Mouse (Mus musculus) c-Kit-negative CD71-positive TER-119-positive erythroid progenitor cells, embryonic 14.5 days (primary cell): ENCODE data around the gene Casc3.

Source experiments
- DNase-seq: peaks from one replicate; pipeline ENCODE4 v3.0.0-alpha.2; 2013; ENCODE audit warnings: low read depth, low spot score

Gene Casc3

DNA sequence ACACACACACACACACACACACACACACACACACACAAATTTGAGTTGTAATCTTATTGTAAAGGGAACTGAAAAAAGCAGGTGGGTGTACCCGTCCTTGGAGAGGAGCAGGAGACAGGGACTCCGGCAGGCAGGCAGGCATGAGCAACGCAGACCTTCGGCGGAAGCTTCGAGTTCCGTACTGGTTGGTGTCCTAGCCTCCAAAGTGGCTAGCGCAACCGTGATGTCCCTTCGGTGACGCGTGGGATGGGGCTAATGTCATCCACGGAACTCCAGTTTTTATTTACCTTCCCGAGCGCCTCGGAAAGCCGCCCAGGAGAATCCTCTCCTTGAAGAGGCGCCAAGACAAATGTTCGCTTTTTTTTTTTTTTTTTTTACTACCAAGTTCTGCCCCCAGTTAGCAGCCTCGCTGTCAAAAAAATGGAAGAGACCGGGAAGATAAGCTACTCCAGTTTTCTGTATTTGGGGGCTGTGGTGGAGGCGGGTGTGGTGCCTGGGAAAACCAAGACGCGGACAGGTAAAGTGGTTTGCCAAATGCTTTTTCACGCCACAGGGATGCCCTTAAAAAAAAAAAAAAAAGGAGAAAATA, 15.4 kb upstream of the Casc3 start:
- DNase-seq: no peak

DNA sequence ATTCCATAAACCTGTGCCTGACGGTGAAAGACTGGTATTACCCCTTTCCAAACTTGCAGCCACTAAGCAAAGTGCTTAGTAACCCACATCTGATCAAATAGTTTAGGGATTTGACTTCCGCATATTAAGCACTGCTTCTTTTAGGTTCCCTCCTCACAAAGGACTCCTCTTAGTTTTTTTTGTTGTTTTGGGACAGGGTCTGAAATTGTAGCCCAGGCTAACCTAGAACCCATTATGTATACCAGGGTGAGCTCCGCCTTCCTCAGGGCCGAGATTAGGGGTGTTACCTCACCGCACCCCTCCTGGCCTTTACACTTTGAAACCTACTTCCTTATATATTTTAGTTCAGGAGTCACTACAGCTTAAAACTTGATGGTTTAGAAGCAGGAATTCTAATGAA, 14.9 kb upstream of the Casc3 start:
- DNase-seq: no peak

DNA sequence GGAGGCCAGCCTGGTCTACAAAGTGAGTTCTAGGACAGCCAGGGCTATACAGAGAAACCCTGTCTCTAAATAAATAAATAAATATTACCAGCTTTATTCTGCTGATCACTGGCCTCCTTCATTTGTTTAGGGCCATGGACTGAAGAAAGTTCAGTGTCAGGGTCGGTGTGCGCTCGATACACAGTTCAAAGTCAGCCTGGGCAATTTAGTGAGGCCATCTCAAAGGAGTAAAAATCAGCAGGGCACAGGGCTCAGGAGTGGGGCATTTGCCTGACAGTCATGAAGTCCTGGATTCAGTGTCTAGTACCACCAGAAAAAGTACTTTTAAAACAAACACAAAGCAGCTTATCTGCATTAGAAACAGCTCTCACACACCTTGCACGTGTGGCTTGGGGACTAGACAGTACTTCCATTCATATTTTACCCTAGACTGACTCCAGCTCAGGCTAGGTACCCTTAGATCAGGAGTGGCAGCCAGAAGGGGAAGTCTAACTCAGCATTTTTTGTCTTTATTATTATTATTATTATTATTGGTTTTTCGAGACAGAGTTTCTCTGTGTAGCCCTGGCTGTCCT, 14.0 kb upstream of the Casc3 start:
- DNase-seq: no peak

DNA sequence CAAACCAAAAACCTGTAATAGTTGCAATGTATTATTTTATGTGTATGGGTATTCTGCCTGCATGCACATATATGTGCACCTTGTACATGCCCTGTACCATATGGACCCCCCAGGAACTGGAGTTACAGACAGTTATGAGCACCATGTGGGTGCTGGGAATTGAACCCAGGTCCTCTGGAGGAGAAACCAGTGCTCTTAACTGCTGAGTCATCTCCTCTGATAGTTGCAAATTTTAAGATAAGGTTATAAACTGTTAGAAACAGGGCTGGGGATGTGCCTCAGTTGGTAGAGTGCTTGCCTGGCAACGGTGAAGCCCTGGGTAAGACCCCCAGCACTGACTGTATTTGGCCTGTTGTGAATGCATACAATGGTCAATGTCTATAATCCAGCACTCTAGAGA, 13.3 kb upstream of the Casc3 start:
- no peak for DNase-seq

DNA sequence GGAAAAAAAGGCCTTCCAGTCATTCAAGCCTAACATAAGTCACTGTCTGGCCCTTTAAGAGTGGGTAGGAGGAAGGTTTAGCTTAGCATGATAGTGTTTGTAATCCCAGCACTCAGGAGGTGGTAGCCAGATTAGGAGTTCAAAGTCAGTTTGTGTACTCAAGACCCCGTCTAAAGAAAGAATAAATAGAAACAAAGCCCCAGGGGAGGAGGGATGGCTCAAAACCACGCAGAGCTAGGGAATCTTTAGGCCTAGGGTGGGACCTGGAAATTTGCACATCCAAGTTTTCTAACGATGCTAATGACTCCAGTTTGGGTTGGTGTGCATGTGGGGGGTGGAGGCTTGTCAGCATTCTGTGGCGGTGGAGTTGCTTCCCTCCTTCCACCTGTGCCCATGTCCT, 12.6 kb upstream of the Casc3 start:
- no peak for DNase-seq

DNA sequence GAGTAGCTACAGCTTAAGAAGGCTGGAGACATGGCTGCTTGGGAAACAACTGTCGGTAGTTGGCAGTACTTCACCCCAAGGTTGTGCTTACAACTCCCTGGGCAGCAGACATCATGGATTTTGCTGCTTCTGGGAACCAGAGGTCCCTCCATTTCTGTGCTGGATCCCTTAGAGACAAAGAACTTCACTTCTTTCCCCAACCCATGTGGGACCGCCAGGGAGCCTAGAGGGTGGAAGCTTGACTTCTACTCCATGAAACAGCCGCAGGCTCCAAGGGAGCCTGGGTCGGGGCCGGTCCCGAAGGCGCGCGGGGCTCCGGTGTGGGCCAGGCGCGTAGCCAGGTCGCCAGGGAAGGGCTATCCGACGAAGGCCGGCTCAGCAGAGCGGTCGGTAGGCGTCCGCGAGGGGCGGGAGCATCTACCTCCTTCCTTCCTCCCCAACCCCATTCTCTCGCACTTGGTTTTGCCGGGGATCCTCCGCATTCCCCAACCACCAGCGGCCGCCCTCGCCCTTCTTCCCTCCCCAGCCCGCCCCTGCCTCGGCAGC, 10.2 kb upstream of the Casc3 start:
- DNase-seq: peak; percentile 41

DNA sequence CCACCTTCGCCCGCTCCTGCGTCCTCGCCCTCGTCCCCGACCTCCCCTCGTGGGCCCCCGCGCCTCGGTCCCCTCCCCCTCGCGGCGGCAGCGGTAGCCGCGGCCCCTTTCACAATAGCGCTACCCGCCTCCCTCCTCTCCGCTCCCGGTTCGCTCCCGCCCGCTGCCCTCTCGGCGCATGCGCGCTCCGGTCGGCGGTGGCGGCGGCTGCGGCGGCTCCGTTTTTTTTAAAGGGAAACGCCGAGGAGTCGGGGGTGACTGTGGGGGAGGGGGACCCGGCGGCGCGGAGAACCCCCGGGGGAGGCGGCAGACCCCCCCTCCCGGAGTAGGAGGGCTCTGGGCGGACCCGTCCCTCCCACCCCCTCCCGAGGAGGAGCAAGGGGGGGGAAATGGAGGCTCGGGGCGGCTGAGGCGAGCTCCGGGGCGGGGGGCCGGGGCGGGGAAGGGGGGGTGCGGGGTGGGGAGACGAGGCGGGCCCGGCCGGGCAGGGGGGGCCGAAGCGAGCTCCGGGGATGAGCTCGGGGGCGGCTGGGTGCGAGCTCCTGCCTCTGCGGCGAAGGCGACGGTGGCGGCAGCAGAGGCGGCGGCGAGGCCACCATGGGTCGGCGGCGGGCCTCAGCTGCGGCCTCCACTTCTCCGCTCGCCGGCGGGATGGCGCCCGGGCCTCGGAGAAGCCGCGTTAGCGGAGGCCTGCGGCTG, 9.5 kb upstream of the Casc3 start, which contains the start of gene Msl1:
Msl1 (plus strand) TSS at position 502 of the 699 bp plus-strand sequence.
- DNase-seq: peak; percentile 77

DNA sequence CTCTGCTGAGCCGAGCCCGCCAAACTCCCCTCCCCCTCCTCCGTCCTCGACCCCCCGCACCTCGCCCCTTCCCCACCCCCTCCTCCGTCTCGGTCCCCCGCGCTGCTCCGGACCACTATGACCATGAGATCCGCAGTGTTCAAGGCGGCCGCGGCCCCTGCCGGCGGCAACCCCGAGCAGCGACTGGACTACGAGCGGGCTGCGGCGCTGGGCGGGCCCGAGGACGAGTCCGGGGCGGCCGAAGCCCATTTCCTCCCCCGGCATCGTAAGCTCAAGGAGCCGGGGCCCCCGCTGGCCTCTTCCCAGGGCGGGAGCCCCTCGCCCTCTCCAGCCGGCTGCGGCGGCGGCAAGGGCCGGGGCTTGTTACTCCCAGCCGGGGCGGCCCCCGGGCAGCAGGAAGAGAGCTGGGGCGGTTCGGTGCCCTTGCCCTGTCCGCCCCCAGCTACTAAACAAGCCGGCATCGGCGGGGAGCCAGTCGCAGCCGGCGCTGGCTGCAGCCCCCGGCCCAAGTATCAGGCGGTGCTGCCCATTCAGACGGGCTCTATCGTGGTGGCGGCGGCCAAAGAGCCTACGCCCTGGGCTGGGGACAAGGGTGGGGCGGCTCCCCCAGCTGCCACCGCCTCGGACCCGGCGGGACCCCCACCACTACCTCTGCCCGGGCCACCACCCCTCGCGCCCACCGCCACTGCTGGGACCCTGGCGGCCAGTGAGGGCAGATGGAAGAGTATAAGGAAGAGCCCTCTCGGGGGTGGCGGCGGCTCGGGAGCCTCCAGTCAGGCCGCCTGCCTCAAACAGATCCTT, 8.8 kb upstream of the Casc3 start:
- peak; percentile 43 for DNase-seq

DNA sequence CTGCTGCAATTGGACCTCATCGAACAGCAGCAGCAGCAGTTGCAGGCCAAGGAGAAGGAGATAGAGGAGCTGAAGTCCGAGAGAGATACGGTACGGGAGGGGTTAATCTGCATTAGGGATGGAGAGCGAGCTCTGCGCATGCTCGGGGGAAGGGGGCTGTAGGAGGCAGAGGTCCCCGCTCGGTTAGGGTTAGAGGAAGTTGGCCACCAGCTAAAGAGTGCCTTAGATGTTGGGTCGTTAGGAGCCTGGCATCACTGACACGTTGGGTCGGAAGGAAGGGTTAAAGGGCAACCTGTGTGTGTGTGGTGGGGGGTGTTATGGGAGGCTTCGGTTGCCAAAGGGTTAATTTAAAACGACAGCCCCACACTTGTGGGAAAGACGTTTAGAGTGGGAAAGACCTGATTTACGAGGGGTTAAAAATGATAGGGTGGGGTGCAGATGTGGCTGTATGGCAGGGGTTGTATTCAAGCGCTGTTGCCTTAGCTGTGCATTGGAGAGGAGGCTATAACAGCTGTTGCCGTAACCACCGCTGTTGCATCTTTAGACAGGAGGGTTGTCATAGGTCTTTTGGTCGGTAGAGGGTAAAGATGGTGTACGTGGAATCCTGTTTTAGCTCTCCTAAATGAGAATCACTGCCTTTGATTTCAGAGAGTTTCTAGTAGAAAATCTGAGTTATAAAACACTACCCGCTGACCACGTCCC, 8.0 kb upstream of the Casc3 start:
- DNase-seq: no peak

DNA sequence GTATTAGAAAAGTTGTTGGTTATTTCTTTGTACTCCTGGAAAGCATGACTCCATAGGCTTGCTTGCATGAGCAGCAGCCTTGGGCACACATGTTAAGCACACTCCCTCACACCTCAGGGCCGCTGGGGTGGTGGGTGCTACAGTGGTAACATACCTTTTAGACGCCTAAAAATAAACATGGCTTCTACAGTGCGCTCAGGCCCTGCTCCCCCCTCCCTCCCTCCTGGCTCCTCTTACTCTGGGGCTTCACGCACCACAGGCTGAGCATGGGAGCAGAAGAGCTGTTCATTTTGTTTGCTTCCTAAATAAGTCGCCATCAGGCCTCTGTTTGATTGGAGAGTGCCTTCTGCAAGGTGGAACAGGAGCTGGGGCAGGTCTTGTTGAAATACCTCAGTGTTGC, 7.4 kb upstream of the Casc3 start:
- no peak for DNase-seq

DNA sequence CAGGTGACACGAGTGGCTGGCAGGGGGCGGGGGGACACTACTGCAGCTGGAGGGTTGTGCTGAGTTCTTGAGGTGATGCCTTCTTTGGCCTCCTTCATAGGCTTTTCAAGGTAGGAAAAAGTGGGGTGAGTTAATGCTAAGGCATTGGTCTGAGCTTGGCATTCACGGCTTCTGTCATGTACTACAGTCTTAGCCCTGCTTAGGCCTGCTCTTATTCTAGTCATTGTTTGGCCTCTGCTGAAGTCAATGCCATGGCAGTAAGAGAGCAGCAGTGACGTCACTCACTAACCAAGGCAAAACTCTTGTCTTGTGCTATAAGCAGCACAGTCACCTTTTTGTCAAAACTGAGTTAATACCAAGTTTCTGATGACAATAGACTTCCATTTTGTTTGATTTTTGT, 6.8 kb upstream of the Casc3 start:
- no peak for DNase-seq

DNA sequence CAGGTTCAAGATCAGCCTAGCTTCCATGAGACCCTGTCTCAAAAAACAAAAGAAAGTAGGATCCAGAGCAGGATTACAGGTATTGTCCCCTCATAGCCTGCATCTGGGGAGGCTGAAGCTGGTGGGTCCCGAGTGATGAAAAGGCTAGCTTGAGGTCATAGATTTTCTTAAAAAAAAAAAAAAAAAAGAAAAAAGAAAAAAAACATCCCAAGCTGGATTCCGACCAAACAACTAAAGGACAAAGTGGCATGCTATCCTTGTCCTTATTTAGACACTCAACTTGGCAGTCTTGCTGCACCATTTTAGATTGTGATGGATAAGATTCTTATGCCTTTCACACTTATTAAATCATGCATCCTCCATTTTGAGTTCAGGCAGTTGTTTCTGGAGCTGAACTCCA, 3.7 kb downstream of the Casc3 start:
- no peak for DNase-seq

DNA sequence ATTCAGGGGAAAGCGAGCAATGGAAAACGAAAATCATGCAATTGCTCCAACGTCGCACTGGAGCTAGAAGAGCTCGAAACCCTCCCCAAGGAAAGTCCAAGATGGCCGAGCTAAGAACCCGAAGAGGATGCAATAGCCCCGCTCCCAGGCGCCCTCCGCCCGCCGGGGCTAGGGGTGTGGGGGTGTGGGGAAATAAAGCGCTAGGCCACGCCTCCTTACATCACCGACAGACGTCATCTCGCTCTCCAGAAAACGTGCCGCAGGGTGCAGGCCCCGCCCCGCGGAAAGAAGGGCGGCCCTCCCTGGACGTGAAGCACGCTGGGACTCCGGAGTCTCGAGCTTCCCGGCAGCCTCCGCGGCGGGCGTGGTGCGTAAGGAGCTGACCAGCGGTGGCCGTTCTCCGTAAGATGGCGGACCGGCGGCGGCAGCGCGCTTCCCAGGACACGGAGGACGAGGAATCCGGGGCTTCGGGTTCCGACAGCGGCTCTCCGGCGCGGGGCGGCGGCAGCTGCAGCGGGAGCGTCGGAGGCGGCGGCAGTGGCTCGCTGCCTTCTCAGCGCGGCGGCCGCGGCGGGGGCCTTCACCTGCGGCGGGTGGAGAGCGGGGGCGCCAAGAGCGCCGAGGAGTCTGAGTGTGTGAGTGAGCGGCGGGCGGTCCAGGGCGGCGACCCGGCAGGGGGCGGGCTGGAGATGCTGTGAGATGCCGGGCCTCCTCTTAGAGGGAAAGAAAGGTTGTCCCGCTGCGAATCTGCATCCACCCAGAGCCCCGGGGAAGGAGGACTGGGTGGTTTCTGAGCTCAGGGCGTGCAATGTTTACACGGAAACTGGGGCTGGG, 5.0 kb downstream of the Casc3 start:
- peak; percentile 95 for DNase-seq

DNA sequence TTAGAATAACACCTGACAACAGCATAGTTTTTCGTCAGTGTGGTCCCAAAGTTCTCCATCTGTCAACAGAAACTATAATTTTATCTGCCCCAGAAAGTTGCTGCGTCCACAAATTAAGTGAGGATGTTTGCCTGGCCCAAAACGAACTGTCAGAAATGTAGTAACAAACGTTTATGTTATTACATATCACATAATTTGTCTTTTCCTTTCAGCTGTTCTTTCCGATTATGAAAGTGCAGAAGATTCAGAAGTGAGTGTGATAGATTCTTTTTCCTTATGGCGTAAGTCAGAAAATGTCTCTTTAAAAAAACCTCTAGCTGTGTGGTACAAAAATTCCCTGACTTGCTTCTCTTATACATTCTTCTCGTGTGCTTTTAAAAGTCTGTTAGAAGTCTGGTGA, 6.0 kb downstream of the Casc3 start:
- no peak for DNase-seq

DNA sequence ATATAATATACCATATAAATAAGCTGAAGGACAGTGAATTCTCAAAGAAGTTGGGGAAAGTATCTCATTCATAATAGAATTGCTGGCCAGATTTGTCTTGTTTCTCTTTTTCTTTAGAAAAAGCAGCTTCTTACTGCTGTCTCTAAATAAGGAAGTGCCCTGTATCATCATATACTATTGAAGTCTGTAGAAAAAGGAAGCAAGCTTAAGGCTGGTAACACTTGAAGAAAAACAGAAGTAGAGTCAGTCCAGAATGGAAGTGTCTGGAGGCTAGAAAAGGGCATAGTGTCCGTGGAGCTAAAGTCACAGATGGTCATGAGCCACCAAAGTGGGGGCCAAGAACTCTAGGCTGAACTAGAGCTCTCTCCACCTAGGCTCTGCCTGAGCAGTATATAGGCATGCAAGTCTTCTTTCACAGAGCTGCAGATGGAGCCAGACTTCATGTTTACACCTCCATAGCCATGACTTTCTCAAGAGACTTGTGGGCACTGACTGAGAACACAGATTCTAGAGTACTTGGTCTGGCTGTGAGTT, 12.1 kb downstream of the Casc3 start:
- no peak for DNase-seq

DNA sequence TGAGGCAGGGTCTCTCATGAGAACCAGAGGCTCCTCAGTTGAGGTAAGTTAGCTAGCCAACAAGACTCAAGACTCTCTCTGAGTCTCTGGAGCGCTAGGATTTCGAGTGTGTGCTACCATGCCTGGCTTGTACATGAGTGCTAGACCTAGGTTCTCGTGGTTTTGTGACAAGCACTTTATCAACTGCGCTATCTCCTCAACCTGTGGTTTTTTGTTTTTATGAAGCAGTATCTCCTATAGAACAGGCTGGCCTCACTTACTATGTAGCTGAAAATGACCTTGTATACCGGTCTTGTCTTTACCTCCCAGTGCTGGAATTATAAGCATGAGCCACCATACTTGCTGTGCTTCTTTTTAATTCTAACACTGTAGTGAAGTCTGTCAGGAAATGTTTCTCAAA, 16.3 kb downstream of the Casc3 start:
- no peak for DNase-seq

DNA sequence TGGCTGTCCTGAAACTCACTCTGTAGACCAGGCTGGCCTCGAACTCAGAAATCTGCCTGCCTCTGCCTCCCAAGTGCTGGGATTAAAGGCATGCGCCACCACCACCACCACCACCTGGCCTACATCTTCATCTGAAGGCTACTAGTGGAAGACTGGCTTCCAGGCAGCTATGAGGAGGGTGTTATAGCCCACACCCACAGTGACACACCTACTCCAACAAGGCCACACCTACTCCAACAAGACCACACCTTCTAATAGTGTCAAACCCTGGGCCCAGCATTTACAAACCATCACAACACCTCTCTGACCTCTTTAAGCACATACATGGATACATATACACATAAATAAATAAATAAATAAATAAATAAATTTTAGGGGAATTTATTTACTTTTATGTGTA, 21.4 kb downstream of the Casc3 start:
- DNase-seq: peak; percentile 27

DNA sequence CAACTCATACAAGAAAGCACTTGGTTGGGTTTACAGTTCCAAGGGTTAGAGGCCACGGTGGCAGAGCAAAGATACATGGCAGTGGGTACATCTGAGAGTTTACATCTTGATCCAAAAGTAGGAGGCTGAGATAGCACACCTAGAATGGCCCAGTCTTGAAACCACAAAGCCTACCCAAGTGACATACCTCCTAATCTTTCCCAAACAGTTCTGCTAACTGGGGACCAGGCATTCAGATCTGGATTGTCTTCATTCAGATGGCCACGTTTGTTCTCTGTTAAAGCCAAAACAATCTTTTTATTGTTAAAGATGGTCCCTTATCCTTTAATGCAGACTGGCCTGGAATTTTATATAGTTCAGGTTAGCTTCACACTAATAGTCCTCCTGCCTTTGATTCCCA, 23.2 kb downstream of the Casc3 start:
- no peak for DNase-seq

DNA sequence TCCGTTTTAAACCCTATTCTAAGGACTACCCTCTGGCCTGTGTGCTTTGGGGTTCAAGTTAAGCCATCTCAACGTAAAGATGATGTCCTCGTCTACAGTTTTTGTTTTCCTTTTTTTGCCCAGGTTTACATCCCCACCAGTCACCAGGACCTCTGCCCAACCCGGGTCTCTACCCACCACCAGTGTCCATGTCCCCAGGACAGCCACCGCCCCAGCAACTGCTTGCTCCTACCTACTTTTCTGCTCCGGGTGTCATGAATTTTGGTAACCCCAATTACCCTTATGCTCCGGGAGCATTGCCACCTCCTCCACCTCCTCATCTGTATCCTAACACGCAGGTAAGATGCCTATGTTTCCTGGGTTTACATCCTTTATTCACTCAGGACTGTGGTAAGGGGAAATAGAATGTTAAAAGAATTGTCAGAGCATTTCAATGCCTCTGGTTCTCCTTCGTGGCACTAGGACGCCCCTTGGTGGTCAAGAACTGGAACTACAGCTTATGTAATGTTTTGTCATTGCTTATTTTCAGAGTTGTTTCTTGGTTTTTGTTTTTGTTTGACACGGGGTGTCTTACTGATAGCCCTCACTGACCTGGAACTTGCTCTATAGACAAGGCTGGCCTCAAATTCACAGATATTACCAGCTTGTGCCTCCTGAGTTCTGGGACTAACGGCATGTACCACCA, 24.5 kb downstream of the Casc3 start:
- DNase-seq: no peak

DNA sequence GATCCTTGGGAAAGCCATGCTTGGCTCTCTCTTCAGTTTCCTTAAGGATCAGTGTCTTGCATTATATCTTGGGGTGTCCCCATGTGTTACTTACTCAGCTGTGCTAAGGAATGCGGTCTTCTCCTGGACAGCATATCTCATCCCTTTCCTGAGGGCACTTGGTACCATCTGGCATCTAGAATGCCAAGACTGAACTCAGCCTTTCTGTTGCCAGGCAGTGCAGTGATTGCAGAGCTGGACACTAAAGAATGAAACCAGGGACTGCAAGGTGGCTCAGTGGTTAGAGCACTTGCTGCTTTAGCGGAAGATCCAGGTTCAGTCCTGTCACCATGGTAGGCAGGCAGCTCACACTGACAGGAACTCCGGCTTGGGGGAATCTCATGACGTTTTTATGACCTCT, 25.2 kb downstream of the Casc3 start:
- no peak for DNase-seq
